Mouse (Mus musculus): Measurements from ENCODE around the gene Olfr411. TPM values are rescaled to one million over a fixed set of nuclear protein-coding genes. Genes with fewer than 3 reads are reported as not detected.

Gene Olfr411
- polyA plus RNA-seq, 1 experiment from 2014 or later = not detected

DNA sequence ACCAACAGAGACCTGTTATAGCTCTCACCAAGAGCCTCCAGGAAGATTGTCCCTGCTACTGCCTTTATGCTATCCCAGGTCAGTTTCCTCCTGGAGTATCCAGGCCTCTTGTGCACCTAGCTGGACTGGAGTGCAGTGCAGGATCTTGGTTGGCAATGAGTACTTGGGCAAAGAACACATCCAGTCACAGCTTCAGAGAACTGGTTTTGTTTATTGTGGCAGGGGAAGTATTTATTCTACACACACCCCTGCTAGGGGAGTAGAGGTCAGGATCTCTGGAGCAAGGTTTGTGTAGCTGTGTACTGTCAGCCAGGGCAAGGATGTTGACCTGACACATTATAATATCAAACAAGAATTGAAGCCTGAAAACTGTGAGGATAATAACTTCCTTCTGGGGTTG is 23.7 kb downstream of the Olfr411 start:
- DNase-seq (ENCODE audit: low spot score) = no peak
- no peaks in the 10 kb centered on the region for H3K4me1 ChIP-seq (replicated peaks)
- H3K4me3 ChIP-seq = no peak overlapping the region

GRCm38 (mm10) chr11:74326044-74326443 is 26.4 kb downstream of the Olfr411 start:
- DNase-seq (ENCODE audit: low spot score) = no peak
- Histone ChIP-seq H3K9me3 (peaks cover 8% of the 10 kb centered on the region; the same call in 1 of the 2 replicates), H3K27me3 (ENCODE audit: insufficient read depth, poor library complexity, severe bottlenecking) (no peaks in the 10 kb centered on the region), H3K4me3 (no peak overlapping the region), H3K4me1 (replicated peaks) (no peaks in the 10 kb centered on the region), H3K36me3 (no peaks in the 10 kb centered on the region), H3K27ac (no peak overlapping the region)
- WGBS = 89% methylated on average over 2 of the region's 2 CpGs

More for the DNA sequence above, 23.7 kb downstream of the Olfr411 start:
- Histone ChIP-seq H3K36me3 (no peaks in the 10 kb centered on the region), H3K27ac (no peak overlapping the region), H3K9me3 (no peaks in the 10 kb centered on the region), H3K27me3 (ENCODE audit: insufficient read depth, poor library complexity, severe bottlenecking) (no peaks in the 10 kb centered on the region)

Other genes with a start within 250 kb of the Olfr411 start
- gene Olfr401, start 238.9 kb downstream of the Olfr411 start, polyA plus RNA-seq (2016; fragmentation: Nextera tagmentation; extraction: Ambion mirVana) = not detected in 2 replicates
- gene Olfr402, start 199.1 kb downstream of the Olfr411 start, polyA plus RNA-seq (2016; fragmentation: Nextera tagmentation; extraction: Ambion mirVana) = not detected in 2 replicates
- not detected in 2 replicates for gene Olfr403, start 166.4 kb downstream of the Olfr411 start, polyA plus RNA-seq (2016; fragmentation: Nextera tagmentation; extraction: Ambion mirVana)
- gene Olfr43, start 141.3 kb downstream of the Olfr411 start, polyA plus RNA-seq (2016; fragmentation: Nextera tagmentation; extraction: Ambion mirVana) = not detected in 2 replicates
- not detected in 2 replicates for gene Olfr406, start 92.8 kb downstream of the Olfr411 start, polyA plus RNA-seq (2016; fragmentation: Nextera tagmentation; extraction: Ambion mirVana)
- gene Olfr59, start 68.9 kb downstream of the Olfr411 start, polyA plus RNA-seq (2016; fragmentation: Nextera tagmentation; extraction: Ambion mirVana) = not detected in 2 replicates
- not detected in 2 replicates for gene Olfr410, start 14.6 kb downstream of the Olfr411 start, polyA plus RNA-seq (2016; fragmentation: Nextera tagmentation; extraction: Ambion mirVana)
- not detected in 2 replicates for gene Olfr412, start 9.4 kb upstream of the Olfr411 start, polyA plus RNA-seq (2016; fragmentation: Nextera tagmentation; extraction: Ambion mirVana)